Mouse (Mus musculus) thymus, postnatal 10 days (tissue): ENCODE data around the gene Cfap46.
"Not testable (repeated sequence)": the region's sequence is repeated elsewhere in the genome, so short reads cannot be mapped to it uniquely, and the experiment has no call there.

Source experiments
- DNase-seq, 2 experiments: peaks; one replicate each; pipeline ENCODE4 v3.0.0; 2021; ENCODE audit warnings: low spot score in 2 of 2

The Cfap46 gene

DNA sequence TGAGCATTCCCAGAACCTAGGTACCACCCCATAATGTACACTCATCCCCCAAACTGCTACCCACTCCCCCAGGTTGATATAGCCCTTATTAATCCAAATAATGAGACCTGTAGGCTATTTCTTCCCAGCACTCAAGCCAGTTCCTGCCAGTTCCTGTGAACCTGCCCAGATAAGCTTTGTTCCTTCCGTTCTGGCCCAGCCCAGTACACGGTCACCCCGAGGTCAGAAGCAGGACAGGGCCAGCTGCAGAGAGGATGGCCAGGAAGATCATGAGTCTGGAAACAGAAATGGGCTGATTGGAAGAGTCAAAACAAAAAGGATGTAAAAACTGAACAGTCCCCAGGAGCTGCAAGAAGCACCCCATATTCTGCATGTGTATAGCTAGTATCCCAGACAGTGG is 20.3 kb downstream of the Cfap46 start:
- no peak for DNase-seq

DNA sequence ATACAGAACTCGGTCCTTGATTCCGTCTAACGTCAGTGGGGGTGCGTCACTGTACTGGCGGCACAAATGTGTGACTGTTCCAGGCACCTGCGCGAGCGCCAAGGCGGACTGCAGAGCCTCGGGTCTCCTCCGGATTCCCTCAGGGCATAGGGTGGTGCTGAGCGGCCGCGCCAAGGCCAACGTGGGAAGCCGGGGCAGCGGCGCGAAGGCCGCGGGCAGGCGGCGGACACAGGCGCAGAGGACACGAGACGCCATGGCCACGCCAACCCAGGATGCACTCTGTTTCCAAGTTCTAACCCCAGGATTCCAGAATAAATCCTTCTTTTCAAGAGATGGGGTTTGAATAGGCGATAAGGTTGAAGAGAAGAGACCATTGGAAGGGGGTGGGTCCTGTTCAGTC is 23.7 kb downstream of the Cfap46 start:
- DNase-seq, result not testable (repeated sequence)

DNA sequence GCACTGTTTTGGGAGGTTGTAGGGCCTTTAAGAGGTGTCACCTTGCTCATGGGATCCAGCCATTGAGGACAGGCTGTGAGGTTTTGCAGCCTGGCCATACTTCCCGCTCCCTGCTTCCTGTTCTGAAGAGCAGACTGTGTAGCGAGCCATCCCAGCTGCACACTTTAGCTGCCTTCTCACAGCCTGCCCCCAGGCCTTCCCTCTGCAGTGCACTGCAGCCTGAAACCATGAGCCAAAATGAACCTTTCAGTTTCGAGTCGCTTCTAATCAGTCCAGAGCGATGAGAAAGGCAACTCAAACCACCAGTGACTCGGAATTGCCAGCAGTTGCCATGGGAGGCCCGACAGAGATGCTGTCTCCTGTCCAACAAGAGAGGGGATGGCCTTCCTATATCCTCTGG is 33.9 kb downstream of the Cfap46 start:
- no peak for DNase-seq

DNA sequence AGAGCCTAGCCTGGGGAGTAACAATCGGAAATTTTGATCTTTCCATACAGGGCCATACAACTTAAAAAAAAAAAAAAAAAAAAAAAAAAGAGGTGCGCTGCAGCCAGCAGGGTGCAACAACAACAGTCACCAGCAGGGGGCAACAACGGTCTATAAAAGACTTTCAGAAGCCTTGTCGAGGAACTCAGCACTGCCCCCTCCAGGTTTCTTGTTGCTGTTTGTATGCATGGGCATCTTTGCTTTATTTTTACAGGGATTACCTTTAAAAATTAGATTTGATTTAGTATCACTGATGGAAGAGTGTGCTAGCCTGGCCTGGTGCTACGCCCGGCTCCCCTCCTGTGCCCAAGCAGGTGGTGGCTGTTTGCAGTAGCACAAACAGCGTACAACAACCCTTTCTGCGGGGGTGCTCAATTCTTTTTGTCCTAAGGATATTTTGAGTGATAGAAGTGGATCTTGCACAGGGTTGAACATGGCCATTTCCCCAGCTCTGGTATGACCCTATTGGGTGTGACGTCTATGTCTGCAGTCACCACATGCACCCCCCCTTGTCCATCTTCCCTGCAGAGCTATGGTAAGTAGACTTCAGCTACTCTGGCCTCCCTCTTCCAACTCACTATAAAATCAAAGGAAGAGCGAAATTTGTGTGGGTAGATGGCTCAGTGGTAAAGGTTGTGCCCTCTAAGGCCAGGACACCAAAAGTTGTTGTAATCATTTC is 35.4 kb downstream of the Cfap46 start:
- DNase-seq, result peak; percentile 75 to 97

DNA sequence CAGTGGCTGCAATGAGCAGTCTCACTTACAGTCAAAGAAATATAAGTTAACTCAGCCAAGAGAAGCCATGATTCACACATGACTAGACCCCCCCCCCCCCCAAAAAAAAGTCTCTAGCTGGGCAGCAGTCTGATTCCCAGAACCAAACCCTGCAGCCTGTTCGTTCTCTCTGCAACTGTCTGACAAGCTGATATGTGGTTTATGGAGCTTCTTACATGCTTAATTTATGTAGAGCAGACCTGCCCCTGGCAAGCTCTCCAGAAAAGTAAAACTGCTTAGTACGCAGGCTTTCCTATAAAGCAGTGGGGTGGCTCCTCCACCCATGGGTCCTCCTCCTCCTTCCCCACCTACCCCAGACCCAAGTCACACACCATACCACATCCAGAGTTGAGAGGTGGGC is 50.2 kb downstream of the Cfap46 start:
- no peak for DNase-seq

DNA sequence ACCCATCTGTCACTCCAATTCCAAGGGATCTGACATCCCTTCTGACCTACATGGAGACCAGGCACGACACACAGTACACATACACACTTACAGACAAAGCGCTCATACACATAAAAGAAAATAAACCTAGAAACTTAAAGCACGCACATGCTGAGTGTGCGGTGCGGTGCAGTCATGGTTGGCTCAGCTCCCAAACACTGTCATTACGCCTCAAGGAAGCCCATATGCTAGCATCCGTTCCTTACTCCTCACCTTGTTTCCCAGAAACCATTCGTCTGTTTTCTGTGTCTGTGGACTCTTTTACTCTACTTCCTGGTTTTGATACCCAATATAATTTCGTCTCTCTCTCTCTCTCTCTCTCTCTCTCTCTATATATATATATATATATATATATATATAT is 58.5 kb downstream of the Cfap46 start:
- DNase-seq, result no peak

DNA sequence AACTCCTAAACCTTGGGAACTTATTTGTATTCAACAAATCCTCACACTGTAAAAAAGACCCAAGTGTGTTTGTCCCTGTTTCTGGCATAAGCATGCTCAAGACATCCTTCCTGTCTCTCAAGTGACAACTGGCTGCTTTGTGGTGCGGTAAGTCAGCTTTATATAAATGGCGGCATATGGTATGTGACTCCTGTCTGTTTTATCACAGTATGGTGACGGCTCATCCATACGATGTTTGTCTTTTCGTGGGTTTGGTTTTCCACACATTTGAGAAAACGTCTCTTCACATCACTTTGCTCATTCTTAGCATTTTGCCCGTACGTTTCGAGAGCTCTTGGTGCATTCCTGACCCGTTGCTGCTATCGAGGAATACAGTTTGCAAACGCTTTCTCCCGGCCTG is 61.0 kb downstream of the Cfap46 start:
- no peak for DNase-seq

DNA sequence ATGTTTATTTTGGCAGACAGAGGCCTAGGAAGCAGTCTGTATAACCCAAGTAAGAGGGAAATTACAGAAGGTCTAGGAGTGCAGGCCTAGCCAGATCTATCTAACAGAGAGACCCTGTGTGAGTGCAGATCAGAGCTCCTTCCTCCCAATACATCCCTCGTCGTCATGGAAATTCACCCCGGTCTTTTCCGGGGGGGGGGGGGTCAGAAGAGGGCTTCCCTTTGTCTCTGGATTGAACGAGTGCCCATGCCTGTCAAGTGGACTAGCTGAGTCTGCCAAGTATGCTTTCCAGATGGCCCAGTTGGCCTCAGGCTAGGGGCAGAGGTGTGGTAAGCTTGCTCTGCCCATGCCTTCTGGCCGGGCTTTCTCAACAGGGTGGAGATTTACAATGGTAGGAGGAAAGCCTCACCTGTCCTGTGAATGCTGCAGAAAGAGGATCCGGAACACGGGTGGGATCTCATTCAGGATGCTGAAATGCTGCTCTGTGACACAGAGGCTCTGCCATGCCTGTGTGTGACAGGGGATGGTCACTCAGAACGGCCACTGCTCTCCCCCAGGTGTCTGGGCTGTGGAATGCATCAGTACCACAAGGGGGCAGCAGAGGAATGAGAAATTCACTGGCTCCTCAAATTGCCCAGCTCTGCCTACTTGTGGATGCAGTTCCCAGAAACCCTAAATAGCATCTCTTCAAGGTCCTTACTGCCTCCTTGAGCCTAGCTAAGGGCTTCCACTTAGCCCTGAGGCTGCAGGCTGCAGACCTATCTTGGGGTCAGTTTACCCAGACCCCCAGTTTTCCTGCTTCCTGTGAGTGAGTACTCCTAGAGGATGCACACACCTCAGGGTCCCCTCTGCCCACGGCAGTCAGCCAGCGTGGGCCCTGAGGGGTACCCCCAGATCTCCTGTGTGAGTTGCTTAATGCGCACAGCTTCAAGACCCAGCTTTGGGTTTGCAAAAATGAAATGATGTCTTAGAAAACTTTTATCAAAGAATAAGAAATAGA is 67.5 kb downstream of the Cfap46 start:
- peak in 1 of 2 experiments; percentile 46 for DNase-seq

DNA sequence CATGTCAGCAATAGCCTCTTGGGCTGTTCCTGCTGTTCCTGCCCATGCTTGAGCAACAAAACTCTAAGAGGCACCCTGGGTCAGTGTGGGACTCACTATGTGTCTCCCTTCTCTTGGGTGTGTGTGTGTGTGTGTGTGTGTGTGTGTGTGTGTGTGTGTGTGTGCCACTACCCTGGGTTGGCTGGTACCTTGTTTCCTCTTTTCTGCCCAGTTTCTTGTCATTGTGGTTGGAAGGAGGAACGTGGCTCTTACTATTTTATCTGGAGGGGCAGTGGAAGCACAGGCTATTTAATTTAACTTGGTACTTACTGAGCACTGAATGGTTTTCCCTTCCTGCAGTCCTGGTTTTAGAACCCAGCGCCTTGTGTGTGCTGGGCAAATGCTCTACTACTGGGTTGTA is 73.3 kb downstream of the Cfap46 start:
- DNase-seq, result no peak

DNA sequence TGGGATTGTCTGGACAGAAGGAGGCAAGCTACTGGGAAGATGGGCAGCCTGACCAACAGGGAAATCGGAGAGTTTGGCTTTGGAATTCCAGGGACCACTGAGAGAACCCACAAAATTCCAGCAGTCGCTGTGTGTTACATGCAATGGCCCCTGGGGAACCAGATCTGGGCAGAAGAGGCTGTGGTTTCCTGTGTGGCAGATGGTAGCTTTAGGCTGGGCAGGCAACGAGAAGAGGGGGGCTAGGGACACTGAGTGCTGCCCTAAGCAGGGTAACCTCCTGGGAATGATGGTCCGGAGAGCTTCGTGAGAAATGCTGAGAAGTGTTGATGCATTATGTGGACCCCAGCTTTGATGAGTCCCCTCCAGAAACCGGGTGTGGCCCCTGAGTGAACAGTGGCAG is 87.8 kb downstream of the Cfap46 start:
- DNase-seq, result no peak

DNA sequence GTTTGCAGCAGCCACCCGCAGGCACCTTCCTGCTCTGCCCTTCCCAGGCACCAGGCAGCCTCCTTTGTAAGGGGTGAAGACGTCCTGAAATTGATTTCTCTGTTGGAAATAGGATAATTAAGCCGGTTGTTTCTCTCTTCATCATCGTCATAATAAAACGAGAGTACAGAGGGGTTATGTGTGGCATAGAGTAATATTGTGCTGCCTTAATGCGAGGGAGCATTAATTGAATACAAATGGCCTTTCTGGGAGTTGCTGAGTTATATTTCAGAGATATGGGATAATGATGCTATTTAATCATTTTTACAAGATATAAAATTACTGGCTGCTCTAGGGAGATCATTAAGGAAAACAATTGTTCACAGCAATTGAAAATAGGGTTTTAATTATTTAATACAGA is 88.3 kb downstream of the Cfap46 start:
- no peak for DNase-seq

DNA sequence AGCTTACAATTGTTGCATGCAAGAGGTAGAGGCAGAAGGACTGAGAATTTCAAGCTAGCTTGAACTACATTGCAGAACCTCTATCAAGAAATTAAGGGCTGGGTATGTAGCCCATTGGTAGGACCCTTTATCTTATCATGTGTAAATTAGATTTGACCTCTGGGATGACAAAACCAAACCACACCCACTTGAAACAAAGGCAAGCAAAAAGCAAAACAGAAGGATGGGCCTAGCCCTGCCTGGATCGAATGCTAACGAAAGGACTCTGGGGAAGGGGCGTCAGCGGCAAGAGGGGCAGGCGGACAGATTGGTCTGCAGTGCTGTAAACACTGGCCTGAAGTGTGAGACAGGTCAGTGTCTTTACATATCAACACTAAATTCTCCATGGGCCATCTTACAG is 92.3 kb downstream of the Cfap46 start:
- no peak for DNase-seq

DNA sequence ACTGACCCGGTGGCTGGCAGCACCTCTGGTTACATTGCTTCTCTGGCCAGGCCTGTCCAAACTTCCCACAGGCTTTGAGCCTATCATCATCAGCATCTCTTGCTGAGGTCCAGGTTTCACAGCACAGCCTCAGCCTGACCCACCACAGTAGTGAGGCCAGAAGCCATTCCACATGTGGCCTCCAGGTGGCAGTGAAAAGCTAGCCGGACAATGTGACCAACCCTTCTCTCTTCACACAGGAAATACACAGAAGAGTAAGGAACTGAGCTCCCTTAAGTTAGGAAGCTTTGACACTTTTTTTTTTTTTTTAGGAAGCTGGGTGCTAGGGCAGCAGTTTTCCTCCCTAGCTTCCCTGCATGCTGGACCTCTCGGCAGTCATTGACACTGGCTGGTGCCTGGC is 93.3 kb downstream of the Cfap46 start:
- peak in 1 of 2 experiments; percentile 18 for DNase-seq

DNA sequence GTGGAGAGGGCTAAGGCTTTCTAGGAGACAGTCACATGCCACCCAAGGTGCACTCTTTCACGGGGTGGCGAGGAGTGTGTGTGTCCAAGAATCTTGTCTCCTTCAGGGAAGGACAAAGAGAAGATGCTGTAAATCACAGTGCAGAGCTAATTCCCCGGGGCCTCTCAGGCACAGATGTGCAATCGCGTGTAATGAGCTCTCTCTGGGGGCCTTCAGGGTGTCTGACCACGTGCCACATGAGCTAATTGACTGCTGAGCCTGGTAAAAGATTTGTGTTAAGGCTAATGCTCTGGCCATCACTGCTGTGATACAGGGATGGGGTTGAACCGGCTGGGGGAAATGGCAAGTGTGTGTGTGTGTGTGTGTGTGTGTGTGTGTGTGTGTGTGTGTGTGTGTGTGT is 95.7 kb downstream of the Cfap46 start:
- DNase-seq, result no peak

DNA sequence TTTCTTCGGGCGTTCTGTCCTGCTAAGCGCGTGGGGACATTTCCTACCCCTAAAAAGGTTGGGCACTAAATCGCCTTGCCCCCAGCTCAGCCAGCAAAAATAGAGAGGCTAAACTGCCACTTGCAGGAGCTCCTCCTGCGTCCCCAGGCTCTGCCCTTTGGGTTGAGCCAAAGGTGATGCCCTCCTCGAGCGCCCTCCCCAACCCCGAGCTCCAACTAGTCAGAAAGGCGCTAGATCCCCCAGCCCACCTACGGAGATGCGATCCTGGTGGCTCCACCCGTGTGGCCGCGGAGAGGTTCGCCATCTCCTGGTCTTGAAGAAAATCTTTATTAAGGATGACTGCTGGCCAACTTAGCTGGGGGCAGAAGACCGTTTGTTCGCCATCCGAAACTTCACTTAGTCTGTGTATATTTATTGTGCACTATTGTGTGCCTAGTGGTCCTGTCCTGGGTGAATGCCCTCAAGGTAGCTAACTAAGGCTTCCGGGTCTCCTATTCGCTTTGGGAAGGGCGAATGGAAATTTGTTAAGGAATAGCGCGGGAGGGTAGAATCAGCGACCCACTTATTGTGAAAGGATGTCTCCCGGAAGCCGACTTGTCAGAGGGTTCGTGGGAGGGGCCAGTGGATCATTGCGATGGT is 98.3 kb downstream of the Cfap46 start:
- no peak for DNase-seq

DNA sequence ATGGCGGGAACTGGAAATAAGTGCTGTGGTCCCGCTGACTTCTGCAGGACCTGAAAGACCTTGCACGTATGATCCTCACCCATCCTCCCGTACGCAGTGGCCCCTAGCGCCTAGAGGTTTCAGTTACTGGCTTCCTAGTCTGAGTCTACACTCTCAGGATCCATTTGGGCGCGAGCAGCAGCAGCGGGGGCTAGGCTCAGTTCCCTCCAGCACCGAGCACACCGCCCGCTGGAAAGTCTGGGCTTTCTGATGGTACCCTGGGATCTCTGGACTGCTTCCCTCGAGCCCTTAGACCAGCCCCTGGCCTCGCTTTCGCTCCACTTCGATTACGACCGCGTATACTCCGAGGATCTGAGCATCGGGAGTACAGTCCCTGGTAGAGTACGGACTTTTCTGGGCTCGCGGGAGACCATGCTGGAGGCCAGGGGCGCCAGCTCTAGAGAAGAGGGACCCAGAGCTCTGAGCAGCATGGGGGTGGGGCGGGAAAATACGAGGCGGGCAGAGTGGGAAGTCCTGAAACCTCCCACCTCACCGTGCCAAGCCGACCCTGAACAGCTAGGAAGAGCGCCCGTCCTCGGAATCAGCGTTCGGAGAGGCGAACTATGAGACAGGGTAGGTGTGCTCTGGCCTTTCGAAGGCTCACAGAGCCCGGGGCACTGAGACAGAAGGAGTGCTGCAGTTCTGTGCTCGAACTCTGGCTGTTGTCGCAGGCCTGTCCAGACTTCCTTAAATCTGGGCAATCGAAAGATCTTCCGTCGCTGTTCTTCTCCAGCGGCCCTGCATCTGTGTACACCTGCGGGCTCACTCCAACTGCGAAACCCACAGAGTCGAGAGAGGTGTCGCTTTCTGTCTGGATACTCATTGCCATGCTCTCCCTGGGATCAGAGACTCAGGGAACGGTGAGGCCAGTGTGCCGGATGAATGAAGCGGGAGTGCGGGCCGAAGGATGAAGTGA is 99.1 kb downstream of the Cfap46 start:
- no peak for DNase-seq

DNA sequence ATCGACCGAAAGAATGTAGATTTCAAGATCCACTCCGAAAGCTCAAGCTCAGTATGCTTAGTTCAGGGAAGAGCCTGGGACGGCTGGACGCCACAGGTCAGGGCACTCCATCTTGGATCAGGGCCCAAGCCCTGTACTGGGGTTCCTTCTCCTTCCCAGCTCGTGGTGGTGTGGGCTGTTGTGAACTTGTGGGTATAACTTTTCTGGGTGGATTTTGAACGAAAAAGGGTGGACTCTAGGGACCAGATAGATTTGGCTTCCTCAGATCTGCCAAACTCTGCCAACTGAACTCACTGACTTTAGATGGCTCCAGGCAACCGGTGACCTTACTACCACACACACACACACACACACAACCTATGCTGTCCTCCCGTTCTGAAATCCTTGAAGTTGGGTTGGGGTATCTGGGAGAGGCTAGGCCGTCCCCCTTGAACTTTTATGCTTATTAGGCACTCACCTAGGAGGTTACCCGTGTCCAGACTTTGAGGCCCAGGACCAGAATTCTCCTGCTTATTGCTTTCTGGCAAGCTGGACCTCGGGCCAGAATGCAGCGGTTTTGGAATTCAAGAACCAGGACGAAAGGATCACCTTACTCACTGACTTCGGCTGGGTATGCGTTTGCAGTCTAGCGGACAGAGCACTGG is 100.4 kb downstream of the Cfap46 start:
- DNase-seq, result no peak

DNA sequence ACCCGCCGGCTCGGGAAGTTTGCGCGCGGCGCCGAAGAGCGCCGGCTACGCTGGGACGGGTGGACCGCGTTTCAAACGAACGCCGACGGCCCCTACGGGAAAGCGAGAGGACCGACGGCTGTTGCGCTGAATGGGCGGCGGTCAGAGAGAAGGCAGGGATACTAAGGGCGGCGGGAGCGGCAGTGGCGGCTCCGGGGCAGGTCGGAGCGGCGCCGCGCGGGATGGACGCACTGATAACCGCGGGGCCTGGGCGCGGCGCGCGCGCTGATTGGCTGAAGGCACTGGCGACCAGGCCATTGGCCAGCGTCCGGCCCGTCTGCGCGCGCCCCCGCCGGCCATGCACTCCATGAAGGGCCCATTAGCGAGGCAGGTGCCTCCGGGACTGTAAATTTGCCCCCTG is 101.0 kb downstream of the Cfap46 start, which contains the start of gene Nkx6-2:
Nkx6-2 (minus strand) TSS at position 203 of the 400 bp plus-strand sequence.
- no peak for DNase-seq

DNA sequence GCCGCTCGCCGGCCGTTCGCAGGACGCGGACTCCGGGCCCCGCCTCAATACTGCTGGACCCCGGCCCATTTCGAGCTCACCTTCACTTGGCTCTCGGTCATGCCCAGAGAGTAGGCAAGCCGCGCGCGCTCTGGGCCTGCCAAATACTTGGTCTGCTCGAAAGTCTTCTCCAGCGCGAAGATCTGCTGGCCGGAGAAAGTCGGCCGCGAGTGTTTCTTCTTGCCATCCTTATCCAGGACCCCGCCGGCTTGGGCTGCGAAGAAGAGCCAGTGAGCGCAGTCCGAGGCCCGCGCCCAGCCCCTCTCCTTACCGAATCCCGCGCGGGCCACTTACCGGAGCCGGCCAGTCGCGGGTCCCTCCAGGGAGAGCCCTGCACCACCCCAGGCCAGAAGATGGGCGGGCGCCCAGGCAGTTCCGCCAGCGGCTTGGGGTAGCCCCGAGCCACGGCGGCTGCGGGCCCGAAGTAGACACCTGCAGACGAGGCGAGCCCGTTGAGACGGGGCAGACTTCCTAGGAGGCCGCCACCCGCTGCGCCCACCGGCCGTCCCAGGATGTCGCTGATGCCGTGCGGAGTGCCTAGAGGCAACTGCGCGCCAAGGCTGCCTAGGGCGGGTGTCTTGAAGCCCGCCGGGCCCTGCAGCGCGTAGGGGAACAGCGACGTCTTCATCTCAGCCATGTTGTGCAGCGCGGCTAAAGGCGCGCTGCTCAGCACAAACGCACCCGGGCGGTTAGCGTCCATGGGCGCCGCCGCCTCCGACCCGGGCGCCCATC is 101.6 kb downstream of the Cfap46 start:
- no peak for DNase-seq
